Mouse (Mus musculus) stomach, embryonic 14.5 days (tissue): Measurements from ENCODE around the gene Carhsp1. TPM values are rescaled to one million over a fixed set of nuclear protein-coding genes. Genes with fewer than 3 reads are reported as not detected.

ENCODE experiments used
- ATAC-seq: fragments of 200-750 bp; cut with Nextera tagmentation; 2 replicates; pipeline ENCODE4 v1.8.0; 2017; ENCODE audit warnings: low read depth, moderate TSS enrichment; ENCODE audit not compliant: insufficient number of reproducible peaks, insufficient read depth, low FRiP score
- H3K27ac ChIP-seq: fragments of 300-500 bp; sonication (generic); 2 replicates; pipeline ENCODE4 v1.5.1; 2014; ENCODE audit warnings: mild to moderate bottlenecking, low read length, moderate library complexity, mixed read lengths
- H3K27me3 ChIP-seq: fragments of 300-500 bp; sonication (generic); 2 replicates; pipeline ENCODE4 v1.6.1; 2014; ENCODE audit warnings: low read length, control low read depth, mixed read lengths; ENCODE audit not compliant: control insufficient read depth, insufficient read depth
- H3K36me3 ChIP-seq: fragments of 300-500 bp; sonication (generic); 2 replicates; pipeline ENCODE4 v1.6.1; 2014; ENCODE audit warnings: mild to moderate bottlenecking, control low read depth, low read length, moderate library complexity, mixed read lengths; ENCODE audit not compliant: control insufficient read depth, insufficient read depth
- H3K4me1 ChIP-seq: fragments of 300-500 bp; sonication (generic); 2 replicates; pipeline ENCODE4 v1.6.1; 2014; ENCODE audit warnings: low read length, control low read depth, mixed read lengths; ENCODE audit not compliant: control insufficient read depth, insufficient read depth
- H3K4me2 ChIP-seq: fragments of 300-500 bp; sonication (generic); replicated peaks from 2 replicates; pipeline ENCODE4 v1.6.1; 2014; ENCODE audit warnings: low read depth, low read length, control low read depth
- H3K4me3 ChIP-seq: fragments of 300-500 bp; sonication (generic); 2 replicates; pipeline ENCODE4 v1.5.1; 2014; ENCODE audit warnings: low read depth, low read length, control low read depth
- H3K9ac ChIP-seq: fragments of 300-500 bp; sonication (generic); replicated peaks from 2 replicates; pipeline ENCODE4 v1.6.1; 2014; ENCODE audit warnings: low read depth, mild to moderate bottlenecking, control low read depth, low read length, moderate library complexity, mixed read lengths
- H3K9me3 ChIP-seq: fragments of 300-500 bp; sonication (generic); 2 replicates; pipeline ENCODE4 v1.6.1; 2016; ENCODE audit warnings: low read depth, low read length, control low read depth; ENCODE audit not compliant: control insufficient read depth
- WGBS: fragments of 180-500 bp; shearing (Covaris S2); extraction: QIAGEN DNeasy Blood & Tissue Kit; methylation state at CpG from one replicate; pipeline ENCODE4 v1.1.7; 2014; 5-methylcytosine and 5-hydroxymethylcytosine counted together
- polyA plus RNA-seq: library from polyadenylated mRNA; unstranded; fragments of >200 nt; fragmentation: Nextera tagmentation; extraction: Ambion mirVana; gene quantifications from 2 replicates; pipeline ENCODE4 v1.2.1, GENCODE M21; 2014

Carhsp1 gene
- polyA plus RNA-seq, 1 experiment from 2014 or later, result 35.3 TPM

DNA sequence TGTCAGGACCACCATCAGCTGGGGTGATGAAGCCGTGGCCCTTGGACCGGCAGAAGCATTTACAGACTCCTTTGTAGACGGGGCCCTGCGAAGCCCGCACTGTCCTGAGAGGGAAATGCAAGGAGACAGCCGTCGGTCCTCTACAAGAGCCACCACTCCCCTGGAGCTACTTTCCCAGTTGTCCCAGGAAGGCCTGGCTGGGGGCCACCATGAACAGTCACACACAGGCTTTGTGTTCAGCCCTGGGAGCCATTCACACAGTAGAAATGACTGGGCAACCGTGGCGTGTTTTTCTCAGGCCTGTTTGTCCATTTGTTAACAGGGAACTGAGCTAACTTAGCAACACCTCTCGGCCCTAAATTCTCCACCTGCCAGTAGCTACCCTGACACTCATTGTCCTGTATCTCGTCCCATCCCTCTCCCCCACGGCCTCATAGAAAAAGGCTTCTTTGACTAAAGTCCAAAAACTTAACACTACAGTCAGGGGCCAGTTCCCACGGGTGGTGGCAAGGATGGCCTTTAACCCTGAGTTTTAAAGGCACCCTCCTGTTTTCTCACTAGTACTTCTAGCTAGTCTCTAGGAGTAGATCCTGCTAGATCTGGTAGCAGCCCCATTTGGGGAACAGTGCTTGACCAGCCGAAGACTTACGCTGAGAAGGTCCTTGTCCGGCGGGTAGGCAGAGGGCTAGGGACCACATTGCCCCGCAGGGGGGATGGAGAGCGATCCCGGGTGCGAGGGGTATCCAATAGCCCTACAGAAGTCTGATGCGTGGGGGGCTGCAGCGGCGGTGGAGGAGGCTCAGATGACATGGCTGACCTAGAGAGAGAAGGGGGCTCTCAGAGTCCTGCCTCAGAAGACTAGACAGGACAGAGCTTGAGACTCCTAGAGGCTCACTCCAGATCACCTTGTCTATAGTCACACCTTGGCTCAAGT, 8.1 kb downstream of the Carhsp1 start:
- no peaks in the 10 kb centered on the region for H3K27me3 ChIP-seq
- peaks cover 13% of the 10 kb centered on the region; the same call in 1 of the 2 replicates for H3K36me3 ChIP-seq
- WGBS, result 88% methylated on average over 24 of the region's 24 CpGs
- H3K9ac ChIP-seq, result no peak overlapping the region
- no peak overlapping the region for H3K4me2 ChIP-seq
- no peak overlapping the region for H3K27ac ChIP-seq
- no peak for ATAC-seq
- peaks cover 11% of the 10 kb centered on the region; the same call in 1 of the 2 replicates for H3K4me1 ChIP-seq
- H3K9me3 ChIP-seq, result no peaks in the 10 kb centered on the region
- H3K4me3 ChIP-seq, result no peak overlapping the region

DNA sequence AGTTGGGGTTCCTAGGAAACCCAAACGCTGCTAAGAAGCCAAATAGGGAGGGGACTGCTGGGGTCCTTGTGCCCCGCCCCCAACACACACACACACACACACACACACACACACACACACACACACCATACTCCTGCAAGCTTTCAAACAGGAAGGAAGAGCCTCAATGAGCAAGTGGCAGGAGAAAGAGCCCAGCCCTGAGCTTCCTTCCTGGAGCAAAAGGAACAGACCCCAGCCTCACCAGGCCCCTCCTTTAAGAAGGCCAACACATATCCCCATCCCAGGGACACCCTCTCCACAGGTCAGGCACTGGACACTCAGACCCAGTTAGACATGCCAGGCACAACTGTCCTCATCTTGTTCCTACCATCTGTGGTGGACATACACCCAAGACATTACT, 8.9 kb downstream of the Carhsp1 start:
- H3K4me3 ChIP-seq, result no peak overlapping the region
- peaks cover 7% of the 10 kb centered on the region; the same call in 1 of the 2 replicates for H3K4me1 ChIP-seq
- H3K27ac ChIP-seq, result no peak overlapping the region
- no peak overlapping the region for H3K9ac ChIP-seq
- WGBS, result 65% methylated on average over 2 of the region's 2 CpGs
- no peak for ATAC-seq
- no peak overlapping the region for H3K4me2 ChIP-seq
- peaks cover 16% of the 10 kb centered on the region; the same call in 1 of the 2 replicates for H3K36me3 ChIP-seq
- no peaks in the 10 kb centered on the region for H3K27me3 ChIP-seq
- H3K9me3 ChIP-seq, result no peaks in the 10 kb centered on the region

DNA sequence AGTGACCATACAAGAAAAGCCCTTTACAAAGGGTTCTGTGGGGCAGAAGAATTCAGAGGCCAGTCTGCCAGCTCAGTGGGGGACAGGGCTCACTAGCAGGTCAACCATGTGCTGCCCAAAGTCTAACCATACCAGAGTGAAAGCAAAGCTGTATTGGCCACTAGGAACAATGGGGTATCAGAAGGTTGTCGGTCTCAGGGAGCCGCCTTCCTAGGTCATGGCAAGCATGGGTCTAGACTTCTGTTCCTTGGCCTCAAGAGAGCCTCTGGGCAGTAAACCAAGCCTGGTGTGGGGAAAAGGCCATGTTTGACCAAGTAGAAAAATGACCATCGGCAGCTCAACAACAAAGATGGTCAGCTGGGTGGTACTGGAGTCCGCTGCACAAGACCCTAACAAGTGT, 13.2 kb downstream of the Carhsp1 start:
- Histone ChIP-seq H3K9me3 (no peaks in the 10 kb centered on the region), H3K9ac (no peak overlapping the region), H3K4me1 (no peaks in the 10 kb centered on the region), H3K27ac (no peak overlapping the region), H3K27me3 (no peaks in the 10 kb centered on the region), H3K4me3 (no peak overlapping the region), H3K36me3 (peaks cover 39% of the 10 kb centered on the region; the same call in 1 of the 2 replicates), H3K4me2 (no peak overlapping the region)
- no peak for ATAC-seq
- WGBS, result 90% methylated on average over 4 of the region's 4 CpGs

DNA sequence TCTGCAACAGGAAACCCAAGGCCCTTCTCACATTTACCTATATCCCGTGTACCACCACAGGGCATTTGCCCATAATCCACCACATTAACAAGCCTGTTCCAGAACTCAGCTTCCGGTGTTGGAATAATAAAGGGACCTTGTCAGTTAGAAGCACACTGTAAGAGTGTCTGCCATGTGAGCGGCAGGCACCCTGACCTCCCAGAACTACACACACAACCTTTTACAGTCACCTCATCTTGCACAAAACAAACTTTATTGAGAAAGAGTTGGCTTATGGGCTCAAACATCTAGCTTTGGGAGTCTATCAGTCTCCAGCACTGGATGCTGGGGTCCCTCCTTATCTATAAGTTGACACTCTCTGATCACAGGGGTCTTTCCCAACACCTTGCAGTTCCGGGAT, 13.6 kb downstream of the Carhsp1 start:
- no peak for ATAC-seq
- H3K4me3 ChIP-seq, result no peak overlapping the region
- no peak overlapping the region for H3K4me2 ChIP-seq
- H3K36me3 ChIP-seq, result peaks cover 39% of the 10 kb centered on the region; the same call in 1 of the 2 replicates
- no peak overlapping the region for H3K9ac ChIP-seq
- H3K9me3 ChIP-seq, result no peaks in the 10 kb centered on the region
- H3K27ac ChIP-seq, result no peak overlapping the region
- H3K4me1 ChIP-seq, result no peaks in the 10 kb centered on the region
- no peaks in the 10 kb centered on the region for H3K27me3 ChIP-seq
- WGBS, result 88% methylated on average over 4 of the region's 4 CpGs

DNA sequence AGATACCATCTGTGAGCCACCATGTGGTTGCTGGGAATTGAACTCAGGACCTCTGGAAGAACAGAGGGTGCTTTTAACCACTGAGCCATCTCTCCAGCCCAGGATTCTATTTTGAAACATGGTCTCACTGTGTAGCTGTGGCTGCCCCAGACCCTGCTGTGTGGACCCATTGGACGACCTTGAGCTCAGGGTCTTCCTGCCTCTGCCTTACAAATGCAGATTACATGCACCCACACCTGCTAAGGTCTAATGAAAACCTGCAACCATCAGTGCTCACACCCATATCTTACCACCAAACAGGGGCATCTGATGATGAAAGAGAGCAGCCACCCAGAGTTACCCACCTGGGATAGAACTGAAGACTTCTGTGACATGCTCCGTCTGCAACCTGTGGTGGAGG, 15.7 kb downstream of the Carhsp1 start:
- no peak for ATAC-seq
- Histone ChIP-seq H3K9me3 (no peaks in the 10 kb centered on the region), H3K4me2 (no peak overlapping the region), H3K4me1 (no peaks in the 10 kb centered on the region), H3K9ac (no peak overlapping the region), H3K27me3 (no peaks in the 10 kb centered on the region), H3K27ac (no peak overlapping the region), H3K4me3 (no peak overlapping the region), H3K36me3 (peaks cover 47% of the 10 kb centered on the region)
- 80% methylated on average over 2 of the region's 2 CpGs for WGBS

DNA sequence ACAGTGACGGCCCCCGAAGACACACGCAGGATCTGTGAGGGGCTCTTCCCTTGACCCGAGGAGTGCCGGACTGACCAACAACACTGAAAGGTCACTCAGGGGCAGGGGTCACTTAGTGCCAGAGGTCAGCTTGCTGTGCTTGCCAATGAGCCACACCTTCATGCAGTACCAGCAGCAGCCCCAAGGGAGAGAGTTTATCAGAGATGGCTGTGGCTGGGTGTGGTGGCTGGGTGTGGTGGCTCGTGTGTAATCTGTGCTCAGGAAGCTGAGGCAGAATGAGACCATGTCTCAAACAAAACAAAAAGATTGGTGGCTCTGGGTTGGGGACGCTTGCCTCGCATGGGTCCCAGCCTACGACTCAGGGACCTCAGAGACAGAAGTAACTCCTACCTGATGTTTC, 16.4 kb downstream of the Carhsp1 start:
- H3K4me3 ChIP-seq, result no peak overlapping the region
- no peak overlapping the region for H3K9ac ChIP-seq
- H3K4me1 ChIP-seq, result no peaks in the 10 kb centered on the region
- no peaks in the 10 kb centered on the region for H3K9me3 ChIP-seq
- H3K4me2 ChIP-seq, result no peak overlapping the region
- 84% methylated on average over 9 of the region's 9 CpGs for WGBS
- no peak overlapping the region for H3K27ac ChIP-seq
- H3K36me3 ChIP-seq, result peaks cover 52% of the 10 kb centered on the region
- ATAC-seq, result no peak
- H3K27me3 ChIP-seq, result no peaks in the 10 kb centered on the region

DNA sequence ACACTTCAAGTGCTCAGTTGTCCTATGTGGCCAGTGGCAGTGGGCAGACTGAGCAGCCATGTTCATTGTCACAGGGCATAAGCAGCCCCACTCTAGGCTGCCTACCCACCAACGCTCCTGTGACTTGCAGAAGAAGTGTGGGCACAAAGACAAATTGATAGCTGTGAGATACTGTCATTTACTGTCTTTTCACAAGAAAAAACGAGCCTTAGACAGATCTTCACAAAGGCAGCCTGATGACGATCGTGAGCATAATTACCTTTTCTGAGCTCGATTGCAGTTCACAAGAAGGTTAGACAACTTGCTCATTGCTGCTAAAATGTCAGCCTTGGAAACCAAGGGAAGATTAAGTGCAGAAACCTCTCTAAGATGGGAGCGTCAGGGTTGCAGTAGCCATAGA, 16.8 kb downstream of the Carhsp1 start:
- no peak overlapping the region for H3K27ac ChIP-seq
- H3K9me3 ChIP-seq, result no peaks in the 10 kb centered on the region
- no peaks in the 10 kb centered on the region for H3K27me3 ChIP-seq
- peaks cover 52% of the 10 kb centered on the region for H3K36me3 ChIP-seq
- 84% methylated on average over 6 of the region's 6 CpGs for WGBS
- ATAC-seq, result no peak
- H3K4me3 ChIP-seq, result no peak overlapping the region
- H3K9ac ChIP-seq, result no peak overlapping the region
- no peak overlapping the region for H3K4me2 ChIP-seq
- no peaks in the 10 kb centered on the region for H3K4me1 ChIP-seq

DNA sequence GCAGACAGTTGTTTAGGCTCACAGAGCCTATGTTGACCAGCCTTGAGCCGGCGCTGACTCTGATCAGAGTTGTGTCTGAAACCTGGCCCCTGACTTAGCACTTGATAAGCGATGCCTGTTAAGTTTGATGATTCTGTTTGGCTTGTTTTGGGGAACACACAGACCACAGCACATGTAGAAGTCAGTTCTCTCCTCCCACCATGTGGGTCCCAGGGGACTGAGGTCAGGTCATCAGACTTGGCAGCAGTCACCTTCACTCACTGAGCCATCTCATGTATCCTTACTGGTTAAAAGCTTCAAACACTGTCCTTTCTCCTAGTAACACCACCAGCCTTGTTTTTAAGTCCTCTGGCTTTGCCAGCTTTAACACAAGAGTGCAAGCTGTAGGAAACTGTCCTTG, 21.9 kb downstream of the Carhsp1 start:
- no peaks in the 10 kb centered on the region for H3K9me3 ChIP-seq
- ATAC-seq, result no peak
- H3K27ac ChIP-seq, result no peak overlapping the region
- no peak overlapping the region for H3K4me3 ChIP-seq
- no peaks in the 10 kb centered on the region for H3K4me1 ChIP-seq
- no peaks in the 10 kb centered on the region for H3K27me3 ChIP-seq
- H3K4me2 ChIP-seq, result no peak overlapping the region
- H3K36me3 ChIP-seq, result peaks cover 60% of the 10 kb centered on the region
- no peak overlapping the region for H3K9ac ChIP-seq
- WGBS, result 91% methylated on average over 3 of the region's 3 CpGs
